Mouse (Mus musculus) left cerebral cortex, adult 18-20 months (tissue): ENCODE data around the gene Ube2z. TPM values are rescaled to one million over a fixed set of nuclear protein-coding genes. Genes with fewer than 3 reads are reported as not detected.

Source experiments
- DNase-seq, 2 experiments: peaks; one replicate each; pipeline ENCODE4 v3.0.0; 2021 to 2022; ENCODE audit warnings: low spot score in 2 of 2, mixed read lengths in 1 of 2
- total RNA-seq, 2 experiments: library from RNA; stranded (reverse); gene quantifications; 2 replicates each; pipeline ENCODE4 v1.2.3; 2021

Ube2z gene
- total RNA-seq, 2 experiments from 2014 or later, result 61.9 to 63.1 TPM

GRCm38 (mm10) chr11:96008827-96009226 is 56.4 kb downstream of the Ube2z start:
- no peak for DNase-seq

- DNase-seq, result no peak
These were observed 57.5 kb downstream of the Ube2z start for GRCm38 (mm10) chr11:96007516-96008235.

- DNase-seq, result no peak
These were observed 58.2 kb downstream of the Ube2z start for GRCm38 (mm10) chr11:96006852-96007515.

- no peak for DNase-seq
These were observed 58.8 kb downstream of the Ube2z start for GRCm38 (mm10) chr11:96006367-96006851.

- DNase-seq, result no peak
These were observed 59.6 kb downstream of the Ube2z start, which contains the start of gene Igf2bp1 for GRCm38 (mm10) chr11:96005403-96006271. Gene Igf2bp1, minus strand, starts transcription at chr11:96005940.

- DNase-seq, result no peak
These were observed 60.3 kb downstream of the Ube2z start for GRCm38 (mm10) chr11:96004793-96005402.

GRCm38 (mm10) chr11:96003969-96004792 is 61.0 kb downstream of the Ube2z start:
- DNase-seq, result no peak

- no peak for DNase-seq
These were observed 61.9 kb downstream of the Ube2z start for GRCm38 (mm10) chr11:96003100-96003900.

Other genes with a start within 250 kb of the Ube2z start
- gene Phospho1, start 240.9 kb downstream of the Ube2z start, total RNA-seq, result 10 to 100 TPM; 65.2 to 87.4 TPM
- 1 to 10 TPM; 2.8 to 4.5 TPM for gene Gngt2, start 228.2 kb downstream of the Ube2z start, total RNA-seq
- gene Abi3, start 222.9 kb downstream of the Ube2z start, total RNA-seq, result 1 to 10 TPM; 7.3 to 8.0 TPM
- not detected for gene B4galnt2, start 150.5 kb downstream of the Ube2z start, total RNA-seq
- under 1 TPM in 1 of 2 experiments, not detected in 1; 0.37 TPM for gene Igf2bp1, start 59.4 kb downstream of the Ube2z start, total RNA-seq
- gene Gip, start 40.8 kb downstream of the Ube2z start, total RNA-seq, result not detected
- 100 to 1,000 TPM; 104 to 106 TPM for gene Snf8, start 30.5 kb downstream of the Ube2z start, total RNA-seq
- gene Atp5g1, start 10.3 kb upstream of the Ube2z start, total RNA-seq, result 100 to 1,000 TPM; 349 to 365 TPM
- not detected for gene Calcoco2, start 46.6 kb upstream of the Ube2z start, total RNA-seq
- gene Ttll6, start 68.4 kb upstream of the Ube2z start, total RNA-seq, result under 1 TPM in 1 of 2 experiments, not detected in 1; 0.12 TPM
- not detected for gene Hoxb13, start 128.9 kb upstream of the Ube2z start, total RNA-seq
- not detected for gene Hoxb9, start 206.1 kb upstream of the Ube2z start, total RNA-seq
- gene Hoxb8, start 216.5 kb upstream of the Ube2z start, total RNA-seq, result not detected
- not detected for gene Hoxb7, start 221.2 kb upstream of the Ube2z start, total RNA-seq
- gene Hoxb6, start 227.1 kb upstream of the Ube2z start, total RNA-seq, result not detected
- gene Hoxb5, start 237.9 kb upstream of the Ube2z start, total RNA-seq, result not detected